Mouse (Mus musculus): ENCODE measurements around the gene Hyal2. TPM values are rescaled to one million over a fixed set of nuclear protein-coding genes. Genes with fewer than 3 reads are reported as not detected.

Gene Hyal2
- total and polyA plus RNA-seq, 3 experiments, result 31.3 to 32.0 TPM; not detected in 1

- Histone ChIP-seq H3K36me3 (ENCODE audit: control insufficient read depth in 1 of 2, insufficient read depth in 2 of 2, low read length in 2 of 2) (peaks cover 0 to 1% of the 10 kb centered on the region in 2 experiments; a peak in 1 of 4 replicates), H3K27ac (ENCODE audit: control insufficient read depth, low read depth, low read length) (no peak overlapping the region)
- TF ChIP-seq ZMIZ1 (IDR thresholded peaks at IDR 0.05; ENCODE audit: low read depth, low read length) (no peak), BHLHE40 (IDR thresholded peaks at IDR 0.05; ENCODE audit: borderline replicate concordance, low read depth, low read length) (no peak), USF2 (IDR thresholded peaks at IDR 0.05; ENCODE audit: borderline replicate concordance in 1 of 2, insufficient read depth in 1 of 2, low read depth in 1 of 2, low read length in 2 of 2) (no peak), MXI1 (IDR thresholded peaks at IDR 0.05; ENCODE audit: low read depth, low read length) (no peak), MYC (IDR thresholded peaks at IDR 0.05; ENCODE audit: low read depth, low read length) (0 out of 2 replicates have a peak, but pooled peaks have one; percentile 29), MEF2A (IDR thresholded peaks at IDR 0.05; ENCODE audit: extremely low read depth, insufficient replicate concordance, low read depth, low read length, poor library complexity, severe bottlenecking) (no peak), POLR2A (IDR thresholded peaks at IDR 0.05; ENCODE audit: control insufficient read depth in 1 of 2, insufficient read depth in 1 of 2, low read depth in 1 of 2, low read length in 2 of 2, poor library complexity in 1 of 2) (peak in 1 of 2 experiments; percentile 50; a peak in 1 of 4 replicates), TCF12 (IDR thresholded peaks at IDR 0.05; ENCODE audit: low read depth, low read length) (no peak), JUND (IDR thresholded peaks at IDR 0.05; ENCODE audit: low read depth, low read length) (no peak), HCFC1 (IDR thresholded peaks at IDR 0.05; ENCODE audit: low read depth, low read length) (no peak), CHD1 (IDR thresholded peaks at IDR 0.05; ENCODE audit: low read depth, low read length) (no peak), SIN3A (IDR thresholded peaks at IDR 0.05; ENCODE audit: low read length) (no peak), ZNF384 (IDR thresholded peaks at IDR 0.05; ENCODE audit: low read depth, low read length) (no peak), POLR2AphosphoS2 (IDR thresholded peaks at IDR 0.05; ENCODE audit: low read length) (peak; percentile 77)
Observed at GRCm38 (mm10) chr9:107596619-107597569, 29.1 kb downstream of the Hyal2 start.

GRCm38 (mm10) chr9:107598385-107598784 lies 30.6 kb downstream of the Hyal2 start:
- no peaks in the 10 kb centered on the region; the same call in 1 of the 2 replicates for H3K79me2 ChIP-seq (ENCODE audit: control insufficient read depth, insufficient read depth, low read length, poor library complexity)
- no peaks in the 10 kb centered on the region for H3K27me3 ChIP-seq (ENCODE audit: control insufficient read depth in 1 of 2, insufficient read depth in 2 of 2, low read length in 2 of 2)
- peaks cover 0 to 15% of the 10 kb centered on the region in 2 experiments; a peak in 2 of 4 replicates for H3K4me1 ChIP-seq (ENCODE audit: control insufficient read depth in 1 of 2, insufficient read depth in 2 of 2, low read length in 2 of 2)
- no peak overlapping the region for H3K27ac ChIP-seq (ENCODE audit: control insufficient read depth, low read depth, low read length)
- H3K9ac ChIP-seq (ENCODE audit: control insufficient read depth, low read depth, low read length, poor library complexity, severe bottlenecking), result no peak overlapping the region
- TF ChIP-seq MYB (IDR thresholded peaks at IDR 0.05; ENCODE audit: low read depth, low read length) (no peak), HCFC1 (IDR thresholded peaks at IDR 0.05; ENCODE audit: low read depth, low read length) (no peak), MAFK (IDR thresholded peaks at IDR 0.05; ENCODE audit: borderline replicate concordance, low read depth, low read length) (no peak), GATA1 (IDR thresholded peaks at IDR 0.05; ENCODE audit: low read depth, low read length) (no peak), BHLHE40 (IDR thresholded peaks at IDR 0.05; ENCODE audit: borderline replicate concordance, low read depth, low read length) (no peak), TBP (IDR thresholded peaks at IDR 0.05; ENCODE audit: low read depth, low read length) (no peak), E2F4 (IDR thresholded peaks at IDR 0.05; ENCODE audit: borderline replicate concordance, low read depth, low read length) (no peak), MXI1 (IDR thresholded peaks at IDR 0.05; ENCODE audit: low read depth, low read length) (no peak), MAX (IDR thresholded peaks at IDR 0.05; ENCODE audit: low read length) (no peak), USF2 (IDR thresholded peaks at IDR 0.05; ENCODE audit: borderline replicate concordance in 1 of 2, insufficient read depth in 1 of 2, low read depth in 1 of 2, low read length in 2 of 2) (no peak), NELFE (IDR thresholded peaks at IDR 0.05; ENCODE audit: low read depth, low read length) (no peak)
- no peak for DNase-seq (ENCODE audit: low read depth, low spot score)
- H3K4me3 ChIP-seq (ENCODE audit: control insufficient read depth in 1 of 2, insufficient read depth in 1 of 2, low read depth in 2 of 2, low read length in 2 of 2), result no peak overlapping the region
- H3K9me3 ChIP-seq (replicated peaks; ENCODE audit: insufficient read depth, low read length), result no peaks in the 10 kb centered on the region
- peaks cover 0 to 6% of the 10 kb centered on the region in 2 experiments; a peak in 3 of 4 replicates for H3K36me3 ChIP-seq (ENCODE audit: control insufficient read depth in 1 of 2, insufficient read depth in 2 of 2, low read length in 2 of 2)

More at GRCm38 (mm10) chr9:107596619-107597569, 29.1 kb downstream of the Hyal2 start:
- Histone ChIP-seq H3K79me2 (ENCODE audit: control insufficient read depth, insufficient read depth, low read length, poor library complexity) (no peaks in the 10 kb centered on the region), H3K4me1 (ENCODE audit: control insufficient read depth in 1 of 2, insufficient read depth in 2 of 2, low read length in 2 of 2) (peaks cover 0 to 4% of the 10 kb centered on the region in 2 experiments; a peak in 1 of 4 replicates), H3K4me3 (ENCODE audit: control insufficient read depth in 1 of 2, insufficient read depth in 1 of 2, low read depth in 2 of 2, low read length in 2 of 2) (no peak overlapping the region), H3K9ac (ENCODE audit: control insufficient read depth, low read depth, low read length, poor library complexity, severe bottlenecking) (no peak overlapping the region), H3K9me3 (replicated peaks; ENCODE audit: insufficient read depth, low read length) (no peaks in the 10 kb centered on the region), H3K27me3 (ENCODE audit: control insufficient read depth in 1 of 2, insufficient read depth in 2 of 2, low read length in 2 of 2) (no peaks in the 10 kb centered on the region)
- DNase-seq (ENCODE audit: low read depth, low spot score), result no peak

Measured in MEL (cell line).